Mouse (Mus musculus): ENCODE results near the gene Mmp24.

Mmp24 gene

DNA sequence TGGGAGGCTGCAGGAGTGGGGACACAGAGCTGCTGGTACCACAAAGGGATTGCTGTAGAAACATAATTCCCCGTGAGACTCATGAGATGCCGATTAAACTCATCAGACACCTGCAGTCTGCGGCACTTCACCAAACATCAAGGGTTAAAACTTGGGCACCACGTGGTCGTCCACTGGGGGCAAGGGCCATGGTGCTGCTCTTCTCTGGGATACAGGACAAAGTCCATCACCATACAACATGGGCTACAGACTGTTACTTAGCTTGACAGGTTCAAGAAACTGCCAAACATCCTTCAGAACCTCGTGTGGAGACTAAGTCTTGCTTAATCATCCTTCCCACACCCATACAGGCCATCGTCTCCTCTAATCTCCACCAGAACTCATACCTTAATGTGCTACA is 85.0 kb downstream of the Mmp24 start:
- DNase-seq (ENCODE audit: low spot score in 2 of 2), result no peak

DNA sequence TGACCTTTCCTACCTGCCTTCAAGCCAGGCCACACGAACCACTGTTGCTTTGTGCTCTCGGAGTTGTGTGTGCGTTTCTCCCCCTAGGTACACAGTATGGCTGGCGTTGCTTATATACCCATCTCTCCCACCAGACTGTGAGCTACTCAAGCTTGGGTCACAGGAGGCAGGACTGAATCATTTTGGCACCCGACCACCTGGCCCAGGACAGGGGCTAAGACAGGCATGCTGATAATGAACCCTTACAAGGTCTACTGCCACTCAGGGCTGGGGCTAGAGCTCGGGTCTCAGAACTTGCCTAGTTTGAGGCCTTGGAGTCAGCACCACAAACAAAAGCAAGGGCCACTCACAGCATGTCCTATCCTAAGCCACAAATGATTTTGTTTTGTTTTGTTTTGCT is 86.4 kb downstream of the Mmp24 start:
- DNase-seq (ENCODE audit: low spot score in 2 of 2), result no peak

DNA sequence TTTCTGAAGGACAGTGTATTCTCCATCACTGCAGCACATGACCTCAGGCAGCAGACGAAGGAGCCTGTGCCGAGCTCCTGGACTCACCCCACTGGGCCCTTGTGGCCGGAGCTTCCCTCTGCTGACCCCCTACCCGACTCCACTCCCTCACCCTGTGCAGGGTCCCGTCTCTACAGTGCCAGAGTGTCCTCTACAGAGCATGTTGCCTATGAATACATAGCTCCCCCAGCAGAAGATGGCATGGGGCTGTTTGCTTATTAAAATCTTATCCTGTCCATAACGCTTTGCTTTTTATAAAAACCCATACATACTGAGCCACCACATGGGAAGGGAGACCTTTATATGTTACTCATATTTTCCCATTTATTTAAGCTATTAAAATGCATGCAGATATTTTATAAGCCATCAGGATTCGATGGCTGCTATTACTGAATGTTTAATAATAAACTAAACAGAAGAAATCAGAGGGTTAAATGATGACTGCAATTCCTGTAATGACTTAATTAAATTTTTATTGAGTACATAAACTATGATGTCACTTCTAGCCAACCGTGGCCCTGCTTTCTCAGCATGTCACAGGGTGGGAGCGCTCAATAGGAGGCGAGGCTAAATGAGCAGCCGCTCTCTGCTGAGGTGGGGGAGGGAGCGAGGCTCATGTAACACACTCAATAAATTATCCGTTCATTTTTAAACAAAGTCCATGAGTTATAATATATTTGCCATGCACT is 87.6 kb downstream of the Mmp24 start:
- peak; percentile 24 to 27 for DNase-seq (ENCODE audit: low spot score in 2 of 2)

DNA sequence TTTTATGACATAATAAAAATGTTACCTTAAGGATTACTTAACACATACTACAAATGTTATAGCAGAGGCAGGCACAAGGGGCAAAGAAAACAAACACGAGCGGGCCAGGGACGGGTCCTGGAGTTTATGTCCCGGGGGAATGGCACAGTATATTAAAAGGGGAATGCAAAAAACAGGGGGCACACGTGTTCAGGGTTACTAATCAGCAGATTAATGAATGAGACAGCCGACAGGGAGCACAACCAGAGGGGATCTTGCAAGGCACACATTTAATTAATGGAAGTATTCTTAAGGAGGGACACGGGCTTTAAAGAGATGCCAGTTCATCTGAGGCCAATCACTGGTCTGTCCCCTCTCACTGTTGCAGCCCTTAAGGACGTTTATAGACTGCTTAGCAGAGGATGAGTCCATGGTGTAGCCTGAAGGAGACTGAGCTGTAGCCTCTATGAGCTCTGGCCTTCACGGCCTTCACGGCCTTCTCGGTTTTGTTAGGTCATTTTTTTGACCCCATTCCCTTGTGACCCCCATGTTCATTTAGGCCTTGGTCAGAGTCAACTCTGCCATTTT is 88.2 kb downstream of the Mmp24 start:
- DNase-seq (ENCODE audit: low spot score in 2 of 2), result no peak

Data from frontal cortex, postnatal 14 days (tissue).